17 mouse cellular contexts compared by ENCODE assay signal in genomic region chr4:45037455-45038410, GRCm38 (mm10). TPM values are rescaled to one million over a fixed set of nuclear protein-coding genes. Genes with fewer than 3 reads are reported as not detected.
A peak's percentile ranks its signal among the peaks of the same experiment; 100 is the strongest.
DNase-seq lines count a peak whose midpoint lies in the region; ATAC-seq and TF ChIP-seq lines count a peak whose summit lies in the region.
"Had no signal": no experiment of that assay in that cellular context is flagged by ENCODE, and none has a peak within 500 bp of the region (broad histone marks: within the 10 kb centered on the region; RNA-seq: fewer than 3 reads in every experiment).

No protein-coding gene starts in this region.

- H3K27ac ChIP-seq in kidney, adult 2 months (ENCODE audit: insufficient read depth, low read depth, low read length): 0 out of 2 replicates have a peak overlapping the region, but pooled peaks have one; percentile 36
- H3K27ac ChIP-seq in kidney, embryonic 16.5 days (ENCODE audit: low read length): no peak overlapping the region
- no peak overlapping the region for H3K27ac ChIP-seq in lung, embryonic 16.5 days (ENCODE audit: low read length)
- H3K27ac ChIP-seq in heart, embryonic 15.5 days: peak overlapping the region; percentile 94
- H3K27ac ChIP-seq: embryonic facial prominence, embryonic 12.5 days; hindbrain, embryonic 15.5 days; layer of hippocampus, adult 2 months; liver, embryonic 13.5 days had no signal

- TF ChIP-seq CTCF in kidney, adult 2 months (conservative IDR thresholded peaks at IDR 0.05; ENCODE audit: insufficient read depth, insufficient read length, low read depth, low read length): no peak

- ATAC-seq in kidney, embryonic 16.5 days (ENCODE audit: low FRiP score, low TSS enrichment): no peak
- peak; percentile 51; the same call in 1 of the 2 replicates for ATAC-seq in lung, embryonic 16.5 days (ENCODE audit: low read depth)
- peak; percentile 83 for ATAC-seq in heart, embryonic 15.5 days (replicated peaks; ENCODE audit: insufficient number of reproducible peaks, insufficient read depth, low FRiP score, low read depth)
- ATAC-seq: forebrain, postnatal 0 days; intestine, postnatal 0 days; midbrain, embryonic 16.5 days had no signal

- H3K9ac ChIP-seq in kidney, embryonic 16.5 days (replicated peaks; ENCODE audit: low read length): no peak overlapping the region
- H3K9ac ChIP-seq in lung, embryonic 16.5 days (ENCODE audit: low read length): no peak overlapping the region
- peak overlapping the region; percentile 44 for H3K9ac ChIP-seq in heart, embryonic 15.5 days
- H3K9ac ChIP-seq: embryonic facial prominence, embryonic 12.5 days; forebrain, postnatal 0 days; hindbrain, embryonic 15.5 days; liver, embryonic 13.5 days had no signal

- H3K36me3 ChIP-seq in kidney, adult 2 months (ENCODE audit: control insufficient read depth, insufficient read depth, low read length): no peaks in the 10 kb centered on the region
- H3K36me3 ChIP-seq in kidney, embryonic 16.5 days (ENCODE audit: insufficient read depth, low read length): peaks cover 34% of the 10 kb centered on the region
- H3K36me3 ChIP-seq in lung, embryonic 16.5 days (ENCODE audit: control insufficient read depth, insufficient read depth, low read length): peaks cover 5% of the 10 kb centered on the region; the same call in 1 of the 2 replicates
- H3K36me3 ChIP-seq in heart, embryonic 15.5 days: peaks cover 39% of the 10 kb centered on the region

- 65% methylated on average over 13 of the region's 13 CpGs for WGBS in kidney, adult 2 months
- 73% methylated on average over 13 of the region's 13 CpGs for WGBS in kidney, embryonic 16.5 days
- WGBS in lung, embryonic 16.5 days: 76% methylated on average over 13 of the region's 13 CpGs
- 36% methylated on average over 13 of the region's 13 CpGs for WGBS in heart, embryonic 15.5 days

- TF ChIP-seq POLR2A in kidney, adult 2 months (IDR thresholded peaks at IDR 0.05; ENCODE audit: low read depth, low read length): no peak

- H3K9me3 ChIP-seq in kidney, embryonic 16.5 days (ENCODE audit: low read length): no peaks in the 10 kb centered on the region
- no peaks in the 10 kb centered on the region for H3K9me3 ChIP-seq in lung, embryonic 16.5 days (ENCODE audit: control insufficient read depth, low read length)
- no peaks in the 10 kb centered on the region for H3K9me3 ChIP-seq in heart, embryonic 15.5 days (replicated peaks)
- H3K9me3 ChIP-seq: embryonic facial prominence, embryonic 12.5 days; hindbrain, embryonic 15.5 days; liver, embryonic 13.5 days had no signal

- H3K4me2 ChIP-seq in kidney, embryonic 16.5 days (replicated peaks; ENCODE audit: low read depth, low read length): no peak overlapping the region
- no peak overlapping the region for H3K4me2 ChIP-seq in lung, embryonic 16.5 days (ENCODE audit: low read depth, low read length)
- 0 out of 2 replicates have a peak overlapping the region, but pooled peaks have one; percentile 9 for H3K4me2 ChIP-seq in heart, embryonic 15.5 days
- H3K4me2 ChIP-seq: embryonic facial prominence, embryonic 12.5 days; hindbrain, embryonic 15.5 days; liver, embryonic 13.5 days had no signal

- peak; percentile 42 for DNase-seq in kidney, adult 2 months
- no peak for DNase-seq in lung, postnatal 25 days (ENCODE audit: low spot score)
- peak; percentile 24 for DNase-seq in lung, postnatal 14 days
- DNase-seq in spleen, adult 12 weeks (ENCODE audit: low spot score): no peak
- DNase-seq in spleen, postnatal 10 days (ENCODE audit: low spot score in 2 of 2): no peak
- DNase-seq: cerebellum, adult 9-10 months; forebrain, postnatal 0 days; liver, embryonic 13.5 days; right cerebral cortex, postnatal 14 days had no signal

- H3K27me3 ChIP-seq in kidney, adult 2 months (replicated peaks; ENCODE audit: control insufficient read depth, insufficient read depth, low read length): no peaks in the 10 kb centered on the region
- H3K27me3 ChIP-seq in kidney, embryonic 16.5 days (ENCODE audit: insufficient read depth, low read length): no peaks in the 10 kb centered on the region
- no peaks in the 10 kb centered on the region for H3K27me3 ChIP-seq in lung, embryonic 16.5 days (ENCODE audit: control insufficient read depth, insufficient read depth, low read depth, low read length)
- no peaks in the 10 kb centered on the region for H3K27me3 ChIP-seq in heart, embryonic 15.5 days
- H3K27me3 ChIP-seq: embryonic facial prominence, embryonic 12.5 days; hindbrain, embryonic 15.5 days; liver, embryonic 13.5 days had no signal

- no peak overlapping the region for H3K4me3 ChIP-seq in kidney, adult 2 months (ENCODE audit: insufficient read depth, low read depth, low read length)
- no peak overlapping the region for H3K4me3 ChIP-seq in kidney, embryonic 16.5 days (ENCODE audit: low read length)
- no peak overlapping the region for H3K4me3 ChIP-seq in lung, embryonic 16.5 days (ENCODE audit: low read length)
- H3K4me3 ChIP-seq in heart, embryonic 15.5 days: no peak overlapping the region
- H3K4me3 ChIP-seq: embryonic facial prominence, embryonic 12.5 days; hindbrain, embryonic 15.5 days; layer of hippocampus, adult 2 months; liver, embryonic 13.5 days had no signal

- H3K4me1 ChIP-seq in kidney, adult 2 months (ENCODE audit: control insufficient read depth, insufficient read depth, low read length): peaks cover 24% of the 10 kb centered on the region
- H3K4me1 ChIP-seq in kidney, embryonic 16.5 days (ENCODE audit: insufficient read depth, low read length): peaks cover 10% of the 10 kb centered on the region; the same call in 1 of the 2 replicates
- peaks cover 3% of the 10 kb centered on the region; the same call in 1 of the 2 replicates for H3K4me1 ChIP-seq in lung, embryonic 16.5 days (replicated peaks; ENCODE audit: control insufficient read depth, insufficient read depth, low read length)
- H3K4me1 ChIP-seq in heart, embryonic 15.5 days (replicated peaks): peaks cover 37% of the 10 kb centered on the region
- H3K4me1 ChIP-seq: embryonic facial prominence, embryonic 12.5 days; hindbrain, embryonic 15.5 days had no signal

RNA-seq across cellular contexts. Expression of gene Polr1e, which starts 19.4 kb away (rescaled TPM):
- 6.2 and 7.8 TPM in 2 replicates for polyA plus RNA-seq in kidney, adult 2 months (2012; rRNA removed)
- 39.9 and 43.0 TPM in 2 replicates for polyA plus RNA-seq in kidney, embryonic 16.5 days (2015; fragmentation: Nextera tagmentation; extraction: Ambion mirVana)
- 29.8 and 31.5 TPM in 2 replicates for polyA plus RNA-seq in lung, embryonic 16.5 days (2015; fragmentation: Nextera tagmentation; extraction: Ambion mirVana)
- polyA plus RNA-seq in heart, embryonic 15.5 days (2015; fragmentation: Nextera tagmentation; extraction: Ambion mirVana): 71.2 and 73.8 TPM in 2 replicates

RNA-seq across cellular contexts. Expression of gene Zbtb5, which starts 25.5 kb away (rescaled TPM):
- 11.8 and 12.8 TPM in 2 replicates for polyA plus RNA-seq in kidney, adult 2 months (2012; rRNA removed)
- polyA plus RNA-seq in kidney, embryonic 16.5 days (2015; fragmentation: Nextera tagmentation; extraction: Ambion mirVana): 25.2 and 27.9 TPM in 2 replicates
- 19.2 and 19.5 TPM in 2 replicates for polyA plus RNA-seq in lung, embryonic 16.5 days (2015; fragmentation: Nextera tagmentation; extraction: Ambion mirVana)
- polyA plus RNA-seq in heart, embryonic 15.5 days (2015; fragmentation: Nextera tagmentation; extraction: Ambion mirVana): 12.5 and 15.3 TPM in 2 replicates

RNA-seq across cellular contexts. Expression of gene Fbxo10, which starts 46.7 kb away (rescaled TPM):
- 18.6 and 19.6 TPM in 2 replicates for polyA plus RNA-seq in kidney, adult 2 months (2012; rRNA removed)
- 17.9 and 19.2 TPM in 2 replicates for polyA plus RNA-seq in kidney, embryonic 16.5 days (2015; fragmentation: Nextera tagmentation; extraction: Ambion mirVana)
- polyA plus RNA-seq in lung, embryonic 16.5 days (2015; fragmentation: Nextera tagmentation; extraction: Ambion mirVana): 13.8 and 13.9 TPM in 2 replicates
- polyA plus RNA-seq in heart, embryonic 15.5 days (2015; fragmentation: Nextera tagmentation; extraction: Ambion mirVana): 18.1 and 23.2 TPM in 2 replicates

RNA-seq across cellular contexts. Expression of gene Grhpr, which starts 56.5 kb away (rescaled TPM):
- polyA plus RNA-seq in kidney, adult 2 months (2012; rRNA removed): 334 and 342 TPM in 2 replicates
- 115 and 124 TPM in 2 replicates for polyA plus RNA-seq in kidney, embryonic 16.5 days (2015; fragmentation: Nextera tagmentation; extraction: Ambion mirVana)
- polyA plus RNA-seq in lung, embryonic 16.5 days (2015; fragmentation: Nextera tagmentation; extraction: Ambion mirVana): 57.5 and 57.6 TPM in 2 replicates
- 83.5 and 85.2 TPM in 2 replicates for polyA plus RNA-seq in heart, embryonic 15.5 days (2015; fragmentation: Nextera tagmentation; extraction: Ambion mirVana)

Comparison
In these comparisons a context has a peak if more than half of its experiments do, and no peak if none do; other contexts are left out.
1. DNase-seq: peak in kidney, adult 2 months (single experiment) and lung, postnatal 14 days (single experiment); none in lung, postnatal 25 days (single experiment), spleen, adult 12 weeks (single experiment) and spleen, postnatal 10 days (0 of 2).
2. H3K27ac ChIP-seq: peak in kidney, adult 2 months (single experiment) and heart, embryonic 15.5 days (single experiment); none in kidney, embryonic 16.5 days (single experiment) and lung, embryonic 16.5 days (single experiment).